Mouse (Mus musculus) liver, embryonic 14.5 days (tissue): ENCODE results near the gene Scyl1.

Source experiments
- CTCF ChIP-seq: IDR thresholded peaks from 2 replicates; pipeline ENCODE4 v1.5.1; 2016; ENCODE audit warnings: antibody characterized with exemption, low read depth, control low read depth
- EP300 ChIP-seq: IDR thresholded peaks from 2 replicates; pipeline ENCODE4 v1.6.1; 2016; ENCODE audit warnings: antibody characterized with exemption, low read depth

GRCm38 (mm10) chr19:5725029-5725707, 46.1 kb downstream of the Scyl1 start:
- no peak for TF ChIP-seq CTCF
- TF ChIP-seq EP300, result no peak
